In the genomic region with DNA sequence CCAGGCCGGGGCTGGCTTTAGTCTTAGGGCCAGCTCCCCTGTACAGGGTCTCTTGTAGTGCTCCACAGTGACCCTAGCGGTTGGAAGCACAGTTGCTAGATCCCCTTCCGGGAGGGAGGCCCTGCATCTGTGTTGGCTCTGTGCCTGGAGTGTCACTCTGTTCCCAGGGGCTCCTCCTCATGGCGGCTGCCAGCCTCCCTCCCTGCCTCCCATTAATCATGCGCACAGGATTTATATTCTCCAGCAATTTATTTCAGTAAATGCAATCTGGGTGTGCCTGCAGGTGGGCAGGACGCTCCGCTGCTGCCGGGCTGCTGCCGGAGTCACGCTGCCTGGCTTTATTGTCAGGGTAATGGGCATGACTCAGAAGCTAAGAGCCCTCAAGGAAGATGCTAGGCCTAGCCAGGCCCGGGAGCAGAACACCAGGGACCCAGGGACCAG, we compare ENCODE assay signal across 7 mouse cellular contexts. TPM values are rescaled to one million over a fixed set of nuclear protein-coding genes. Genes with fewer than 3 reads are reported as not detected.
DNase-seq lines count a peak whose midpoint lies in the region; ATAC-seq and TF ChIP-seq lines count a peak whose summit lies in the region.

No protein-coding gene starts in this region.

- no peak overlapping the region for H3K4me2 ChIP-seq in intestine, embryonic 14.5 days (ENCODE audit: low read length)
- H3K4me2 ChIP-seq in limb, embryonic 13.5 days (replicated peaks), result peak overlapping the region; percentile 30
- H3K4me2 ChIP-seq in neural tube, embryonic 13.5 days, result peak overlapping the region; percentile 26; the same call in 1 of the 2 replicates

- WGBS in intestine, embryonic 14.5 days, result 18% methylated on average over 11 of the region's 11 CpGs
- WGBS in limb, embryonic 13.5 days, result 5% methylated on average over 11 of the region's 11 CpGs
- WGBS in neural tube, embryonic 13.5 days, result 5% methylated on average over 11 of the region's 11 CpGs

- H3K4me3 ChIP-seq in intestine, embryonic 14.5 days (ENCODE audit: low read depth, low read length), result no peak overlapping the region
- no peak overlapping the region for H3K4me3 ChIP-seq in limb, embryonic 13.5 days
- H3K4me3 ChIP-seq in neural tube, embryonic 13.5 days, result no peak overlapping the region

- no peaks in the 10 kb centered on the region for H3K9me3 ChIP-seq in intestine, embryonic 14.5 days (ENCODE audit: control insufficient read depth, low read length)
- H3K9me3 ChIP-seq in limb, embryonic 13.5 days, result no peaks in the 10 kb centered on the region
- H3K9me3 ChIP-seq in neural tube, embryonic 13.5 days, result no peaks in the 10 kb centered on the region

- no peaks in the 10 kb centered on the region for H3K4me1 ChIP-seq in intestine, embryonic 14.5 days (replicated peaks; ENCODE audit: control insufficient read depth, insufficient read depth, low read length)
- H3K4me1 ChIP-seq in limb, embryonic 13.5 days, result peaks cover 24% of the 10 kb centered on the region
- H3K4me1 ChIP-seq in neural tube, embryonic 13.5 days (replicated peaks), result peaks cover 60% of the 10 kb centered on the region

- no peak overlapping the region for H3K9ac ChIP-seq in intestine, embryonic 14.5 days (ENCODE audit: low read length)
- no peak overlapping the region; the same call in 1 of the 2 replicates for H3K9ac ChIP-seq in limb, embryonic 13.5 days
- no peak overlapping the region for H3K9ac ChIP-seq in neural tube, embryonic 13.5 days

- peak; percentile 73 for DNase-seq in Muller cell, postnatal 12 days (ENCODE audit: inconsistent ontology term)
- peak; percentile 95 for DNase-seq in brain, embryonic 14.5 days (ENCODE audit: low read depth)
- DNase-seq in gastrocnemius, postnatal 10 days, result peak; percentile 67
- peak; percentile 71 for DNase-seq in intestine, embryonic 14.5 days (ENCODE audit: low spot score)

- no peak for TF ChIP-seq POLR2A in brain, embryonic 14.5 days (IDR thresholded peaks at IDR 0.05; ENCODE audit: borderline replicate concordance, extremely low read depth, insufficient read depth, insufficient read length, poor library complexity, severe bottlenecking)

- peak; percentile 68 for TF ChIP-seq CTCF in brain, embryonic 14.5 days (IDR thresholded peaks at IDR 0.05; ENCODE audit: borderline replicate concordance, extremely low read depth, insufficient read depth, insufficient read length)

- peaks cover 18% of the 10 kb centered on the region; the same call in 1 of the 2 replicates for H3K27me3 ChIP-seq in intestine, embryonic 14.5 days (replicated peaks; ENCODE audit: control insufficient read depth, insufficient read depth, low read length)
- peaks cover 63% of the 10 kb centered on the region for H3K27me3 ChIP-seq in limb, embryonic 13.5 days
- peaks cover 23% of the 10 kb centered on the region for H3K27me3 ChIP-seq in neural tube, embryonic 13.5 days

- no peak overlapping the region for H3K27ac ChIP-seq in intestine, embryonic 14.5 days (ENCODE audit: low read depth)
- H3K27ac ChIP-seq in limb, embryonic 13.5 days, result no peak overlapping the region
- peak overlapping the region; percentile 69 for H3K27ac ChIP-seq in neural tube, embryonic 13.5 days (replicated peaks)

- ATAC-seq in intestine, embryonic 14.5 days (replicated peaks; ENCODE audit: low FRiP score, low TSS enrichment, low read depth), result peak; percentile 60
- peak; percentile 85 for ATAC-seq in limb, embryonic 13.5 days (ENCODE audit: low FRiP score, low read depth)
- peak; percentile 89 for ATAC-seq in neural tube, embryonic 13.5 days (ENCODE audit: low read depth)
- no peak for ATAC-seq in monocyte, adult 5-6 weeks (replicated peaks; ENCODE audit: insufficient number of reproducible peaks, low FRiP score, low TSS enrichment, poor library complexity, severe bottlenecking)

- H3K36me3 ChIP-seq in intestine, embryonic 14.5 days (ENCODE audit: control insufficient read depth, insufficient read depth, low read length), result no peaks in the 10 kb centered on the region
- no peaks in the 10 kb centered on the region for H3K36me3 ChIP-seq in limb, embryonic 13.5 days
- no peaks in the 10 kb centered on the region for H3K36me3 ChIP-seq in neural tube, embryonic 13.5 days

RNA-seq across cellular contexts. Expression of a gene that starts 7.2 kb away (rescaled TPM):
- polyA plus RNA-seq in brain, embryonic 14.5 days (2012; rRNA removed), result 0.28 and 1.3 TPM in 2 replicates
- not detected for total RNA-seq in gastrocnemius, postnatal 10 days (2021)
- not detected in 2 replicates for polyA plus RNA-seq in intestine, embryonic 14.5 days (2014; fragmentation: Nextera tagmentation; extraction: Ambion mirVana)
- polyA plus RNA-seq in limb, embryonic 13.5 days (2015; fragmentation: Nextera tagmentation; extraction: Ambion mirVana), result 0.19 TPM in 1 of 2 replicates, not detected in the other
- 6.6 and 7.1 TPM in 2 replicates for polyA plus RNA-seq in neural tube, embryonic 13.5 days (2015; fragmentation: Nextera tagmentation; extraction: Ambion mirVana)
- not detected in 3 replicates for total RNA-seq in monocyte, adult 5-6 weeks (2017)

RNA-seq across cellular contexts. Expression of a gene that starts 14.5 kb away (rescaled TPM):
- 0.07 and 0.14 TPM in 2 replicates for polyA plus RNA-seq in brain, embryonic 14.5 days (2012; rRNA removed)
- 1 to 10 TPM; 8.0 to 8.2 TPM for total RNA-seq in gastrocnemius, postnatal 10 days (2021)
- polyA plus RNA-seq in intestine, embryonic 14.5 days (2014; fragmentation: Nextera tagmentation; extraction: Ambion mirVana), result not detected in 2 replicates
- 4.5 and 4.8 TPM in 2 replicates for polyA plus RNA-seq in limb, embryonic 13.5 days (2015; fragmentation: Nextera tagmentation; extraction: Ambion mirVana)
- 0.31 and 0.62 TPM in 2 replicates for polyA plus RNA-seq in neural tube, embryonic 13.5 days (2015; fragmentation: Nextera tagmentation; extraction: Ambion mirVana)
- total RNA-seq in monocyte, adult 5-6 weeks (2017), result not detected in 3 replicates

RNA-seq across cellular contexts. Expression of a gene that starts 19.6 kb away (rescaled TPM):
- polyA plus RNA-seq in brain, embryonic 14.5 days (2012; rRNA removed), result 49.0 and 57.3 TPM in 2 replicates
- under 1 TPM in 1 of 2 experiments, not detected in 1; 0.09 TPM for total RNA-seq in gastrocnemius, postnatal 10 days (2021)
- polyA plus RNA-seq in intestine, embryonic 14.5 days (2014; fragmentation: Nextera tagmentation; extraction: Ambion mirVana), result 1.3 and 1.5 TPM in 2 replicates
- polyA plus RNA-seq in limb, embryonic 13.5 days (2015; fragmentation: Nextera tagmentation; extraction: Ambion mirVana), result 0.69 and 1.1 TPM in 2 replicates
- 62.4 and 73.8 TPM in 2 replicates for polyA plus RNA-seq in neural tube, embryonic 13.5 days (2015; fragmentation: Nextera tagmentation; extraction: Ambion mirVana)
- total RNA-seq in monocyte, adult 5-6 weeks (2017), result not detected in 3 replicates

RNA-seq across cellular contexts. Expression of a gene that starts 28.6 kb away (rescaled TPM):
- polyA plus RNA-seq in brain, embryonic 14.5 days (2012; rRNA removed), result 0.16 and 0.85 TPM in 2 replicates
- total RNA-seq in gastrocnemius, postnatal 10 days (2021), result 1 to 10 TPM; 3.0 to 3.5 TPM
- polyA plus RNA-seq in intestine, embryonic 14.5 days (2014; fragmentation: Nextera tagmentation; extraction: Ambion mirVana), result not detected in 2 replicates
- polyA plus RNA-seq in limb, embryonic 13.5 days (2015; fragmentation: Nextera tagmentation; extraction: Ambion mirVana), result 18.2 and 20.8 TPM in 2 replicates
- polyA plus RNA-seq in neural tube, embryonic 13.5 days (2015; fragmentation: Nextera tagmentation; extraction: Ambion mirVana), result 0.57 and 1.7 TPM in 2 replicates
- not detected in 3 replicates for total RNA-seq in monocyte, adult 5-6 weeks (2017)

RNA-seq across cellular contexts. Expression of a gene that starts 37.8 kb away (rescaled TPM):
- polyA plus RNA-seq in brain, embryonic 14.5 days (2012; rRNA removed), result 52.7 and 79.7 TPM in 2 replicates
- total RNA-seq in gastrocnemius, postnatal 10 days (2021), result 10 to 100 TPM; 66.3 to 70.8 TPM
- polyA plus RNA-seq in intestine, embryonic 14.5 days (2014; fragmentation: Nextera tagmentation; extraction: Ambion mirVana), result 131 and 141 TPM in 2 replicates
- polyA plus RNA-seq in limb, embryonic 13.5 days (2015; fragmentation: Nextera tagmentation; extraction: Ambion mirVana), result 178 and 181 TPM in 2 replicates
- 108 and 115 TPM in 2 replicates for polyA plus RNA-seq in neural tube, embryonic 13.5 days (2015; fragmentation: Nextera tagmentation; extraction: Ambion mirVana)
- total RNA-seq in monocyte, adult 5-6 weeks (2017), result 145 to 170 TPM (median 152 TPM) in 3 replicates

Comparison
In these comparisons a context has a peak if more than half of its experiments do, and no peak if none do; other contexts are left out.
1. RNA of a gene that starts 19.6 kb away (polyA plus RNA-seq): 62.4 to 73.8 TPM in neural tube, embryonic 13.5 days and 49.0 to 57.3 TPM in brain, embryonic 14.5 days; 1.3 to 1.5 TPM in intestine, embryonic 14.5 days and 0.69 to 1.1 TPM in limb, embryonic 13.5 days; every median in the first group is over 10 times any median in the second.
2. Peak in every context shown above with its lines, with median percentiles within 50 percentile points of each other: DNase-seq.